Mouse (Mus musculus): ENCODE results near the gene Mmp21. TPM values are rescaled to one million over a fixed set of nuclear protein-coding genes. Genes with fewer than 3 reads are reported as not detected.

Gene Mmp21
- total RNA-seq, 2 experiments from 2014 or later = not detected

DNA sequence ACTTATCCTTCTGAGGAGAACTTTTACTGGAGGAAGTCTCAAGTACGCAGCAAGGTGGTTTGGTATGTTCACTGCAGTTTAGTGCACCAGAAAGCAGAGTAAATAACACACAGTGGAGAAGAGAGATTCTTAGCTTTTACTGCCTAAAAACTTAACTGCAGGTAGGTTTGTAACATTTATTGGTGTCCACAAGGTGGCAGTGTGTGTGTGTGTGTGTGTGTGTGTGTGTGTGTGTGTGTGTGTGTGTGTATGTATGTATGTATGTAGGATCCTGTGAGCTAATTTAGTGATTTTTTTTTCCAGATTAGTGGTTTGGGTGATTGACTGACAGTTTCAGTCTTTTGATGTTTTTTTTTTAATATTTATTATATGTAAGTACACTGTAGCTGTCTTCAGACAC is 10.8 kb downstream of the Mmp21 start:
- DNase-seq (ENCODE audit: low spot score in 2 of 2) = no peak

DNA sequence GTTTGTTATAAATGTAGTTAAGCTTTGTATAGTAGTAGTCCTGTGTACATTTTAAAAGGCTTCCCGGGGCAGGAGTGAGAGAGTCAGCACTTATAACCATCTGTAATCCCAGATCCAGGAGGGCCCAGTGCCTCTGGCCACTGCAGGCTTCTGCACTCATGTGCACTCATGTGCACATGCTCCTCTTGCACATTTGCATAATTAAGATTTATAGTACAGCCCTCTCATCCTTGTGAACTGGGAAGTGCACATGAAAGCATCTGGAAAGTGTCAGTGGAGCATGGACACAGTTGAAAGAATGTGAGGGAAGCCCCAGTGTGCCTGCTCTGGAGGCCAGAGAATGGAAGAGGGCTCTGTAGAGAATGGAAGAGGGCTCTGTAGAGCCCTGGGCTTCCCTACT is 17.4 kb downstream of the Mmp21 start:
- DNase-seq (ENCODE audit: low spot score in 2 of 2) = no peak

GRCm38 (mm10) chr7:133645716-133646115 is 34.1 kb downstream of the Mmp21 start:
- no peak for DNase-seq (ENCODE audit: low spot score in 2 of 2)

DNA sequence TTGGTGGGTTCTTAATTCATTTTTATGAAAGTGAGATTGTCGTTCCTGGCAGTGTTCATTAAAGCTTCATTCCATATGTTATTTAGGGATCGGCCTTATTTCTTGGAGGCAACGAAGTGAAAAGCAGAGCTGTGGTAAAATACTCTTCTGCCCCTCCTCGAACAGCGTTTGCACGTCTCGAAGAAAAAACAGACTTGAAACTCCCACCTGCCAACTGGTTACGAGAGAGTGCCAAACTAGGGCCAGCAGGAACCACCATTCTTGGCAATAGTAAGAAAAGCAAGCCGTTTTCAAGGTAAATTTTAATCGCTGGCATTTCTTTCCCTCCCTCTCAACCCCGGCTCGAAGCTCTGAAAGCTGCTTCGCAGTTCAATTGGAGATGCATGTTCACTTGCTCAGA is 41.0 kb downstream of the Mmp21 start:
- DNase-seq (ENCODE audit: low spot score in 2 of 2) = peak; percentile 62 to 68

DNA sequence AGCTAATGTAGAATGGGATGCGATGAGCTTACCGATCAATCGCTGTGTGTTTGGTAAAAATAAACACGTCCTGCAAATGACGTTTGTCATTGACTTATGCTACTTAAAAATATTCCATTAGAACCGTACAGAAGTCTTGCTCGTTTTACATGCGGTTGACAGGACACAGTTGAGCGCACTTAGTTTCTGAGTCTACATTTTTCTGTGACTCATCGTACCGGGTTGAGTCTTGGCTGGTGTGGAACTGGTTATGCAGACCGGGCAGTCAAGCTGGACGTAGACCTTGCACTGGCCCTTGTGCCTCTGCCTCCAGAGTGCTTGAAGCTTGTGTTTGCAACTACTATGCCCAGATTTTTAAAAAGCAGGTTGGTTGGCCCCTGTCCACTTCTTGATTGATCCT is 41.6 kb downstream of the Mmp21 start:
- no peak for DNase-seq (ENCODE audit: low spot score in 2 of 2)

DNA sequence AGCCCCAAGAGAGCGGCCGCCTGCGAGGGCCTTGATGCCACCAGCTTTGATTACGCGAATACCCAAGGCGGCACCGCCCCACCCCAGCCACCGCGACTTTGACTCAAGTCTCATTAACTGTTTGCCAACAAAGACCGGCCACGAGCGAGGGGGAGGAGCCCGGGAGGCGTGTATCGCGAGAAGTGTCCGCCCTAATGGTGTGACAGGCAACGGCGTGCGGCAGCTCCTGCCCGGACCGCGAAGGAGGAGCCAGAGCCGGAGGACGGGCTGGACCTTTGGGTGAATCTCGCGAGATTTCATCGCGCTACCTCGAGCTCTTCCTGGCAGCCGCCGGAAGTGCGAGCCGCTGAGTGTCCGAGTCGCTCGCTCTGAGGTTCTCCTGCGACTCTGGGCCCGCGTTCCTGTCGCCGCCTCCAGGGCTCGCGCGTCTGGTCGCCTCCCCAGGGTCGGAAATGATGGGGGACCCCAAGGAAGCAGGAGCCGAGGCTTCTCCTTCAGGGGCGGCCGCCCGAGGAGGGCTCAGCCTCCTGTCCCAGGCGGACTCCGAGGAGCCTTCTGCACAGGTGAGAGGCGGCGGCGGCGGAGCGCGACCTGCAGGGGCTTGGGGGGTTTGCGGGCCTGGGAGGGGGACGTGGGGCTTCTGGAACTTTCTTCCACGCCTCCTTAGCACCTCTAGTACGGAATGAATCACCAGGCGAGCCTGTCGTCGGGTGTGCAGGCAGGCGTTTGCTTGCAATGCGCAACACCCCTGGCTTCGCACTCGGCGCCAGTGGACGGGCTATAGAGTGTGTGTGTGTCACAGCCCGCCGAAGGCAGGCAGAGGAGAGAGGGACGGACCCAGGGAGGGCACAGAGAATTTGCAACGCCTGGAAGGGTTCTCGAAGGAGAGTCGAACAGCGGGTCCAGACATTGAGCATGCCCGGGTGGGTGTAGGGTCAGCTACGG is 42.2 kb downstream of the Mmp21 start, which contains the start of gene Edrf1:
Gene Edrf1, plus strand, starts transcription at position 183 of the 945 bp plus-strand sequence.
- DNase-seq (ENCODE audit: low spot score in 2 of 2) = peak; percentile 94 to 97

DNA sequence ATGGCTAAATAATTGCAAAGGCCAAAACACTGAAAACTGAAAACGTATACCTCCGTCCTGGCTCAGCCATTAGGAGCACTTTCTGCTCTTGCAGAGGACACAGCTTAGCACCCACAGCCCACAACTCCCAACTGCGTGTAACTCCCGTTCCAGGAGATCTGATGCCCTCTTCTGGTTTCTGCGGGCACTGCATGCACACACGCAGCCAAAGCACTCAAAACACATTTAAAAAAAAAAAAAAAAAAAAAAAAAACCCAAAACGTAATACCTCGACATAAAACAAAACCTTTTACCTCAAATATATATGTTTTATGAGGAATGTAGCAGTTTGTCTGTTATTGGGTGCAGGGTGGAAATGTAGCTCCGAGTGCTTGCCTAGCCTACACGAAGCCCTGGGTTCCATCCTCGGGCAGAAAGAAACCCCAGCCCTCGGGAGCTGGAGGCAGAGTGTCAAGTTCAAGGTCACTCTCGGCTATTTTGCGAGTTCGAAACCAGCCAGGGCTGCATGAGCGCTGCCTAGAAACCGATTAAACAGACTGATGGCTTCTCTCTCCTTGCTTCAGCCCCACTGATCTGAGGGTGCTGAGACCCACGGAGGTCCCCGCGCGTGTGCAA is 43.0 kb downstream of the Mmp21 start:
- DNase-seq (ENCODE audit: low spot score in 2 of 2) = peak; percentile 93 to 95

DNA sequence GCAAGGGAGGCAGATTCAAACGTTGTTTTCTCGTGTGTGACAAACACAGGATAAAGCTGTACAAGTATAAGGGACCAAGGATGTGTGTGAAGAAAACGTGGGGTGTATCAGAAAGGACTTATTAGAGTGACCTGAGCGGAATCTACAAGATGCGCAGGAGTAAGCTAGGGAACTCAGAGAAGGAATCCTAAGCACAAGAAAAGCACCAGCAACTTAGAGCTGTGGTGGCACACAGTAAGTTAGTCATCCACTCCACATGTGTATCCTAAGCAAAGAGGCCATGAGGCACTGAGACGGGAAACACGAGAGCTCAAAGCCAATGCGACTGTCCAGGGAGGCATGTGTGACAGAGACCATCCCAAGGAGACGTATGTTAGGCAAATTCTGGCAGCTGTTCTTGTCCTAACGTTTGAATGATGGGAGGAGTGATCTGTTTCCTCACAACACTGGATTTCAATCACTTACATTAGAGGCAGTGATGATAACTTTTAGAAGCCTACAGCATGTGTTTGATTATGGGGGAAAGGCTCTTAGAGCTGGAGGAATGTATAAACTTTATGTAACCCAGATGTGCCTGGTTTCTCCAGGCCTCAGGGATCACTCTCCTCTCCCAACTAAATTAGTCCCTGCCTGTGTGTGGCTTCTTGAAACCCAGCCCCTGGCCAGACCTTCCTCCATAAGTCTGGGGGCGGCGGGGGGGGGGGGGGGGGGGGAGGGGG is 44.8 kb downstream of the Mmp21 start:
- no peak for DNase-seq (ENCODE audit: low spot score in 2 of 2)

DNA sequence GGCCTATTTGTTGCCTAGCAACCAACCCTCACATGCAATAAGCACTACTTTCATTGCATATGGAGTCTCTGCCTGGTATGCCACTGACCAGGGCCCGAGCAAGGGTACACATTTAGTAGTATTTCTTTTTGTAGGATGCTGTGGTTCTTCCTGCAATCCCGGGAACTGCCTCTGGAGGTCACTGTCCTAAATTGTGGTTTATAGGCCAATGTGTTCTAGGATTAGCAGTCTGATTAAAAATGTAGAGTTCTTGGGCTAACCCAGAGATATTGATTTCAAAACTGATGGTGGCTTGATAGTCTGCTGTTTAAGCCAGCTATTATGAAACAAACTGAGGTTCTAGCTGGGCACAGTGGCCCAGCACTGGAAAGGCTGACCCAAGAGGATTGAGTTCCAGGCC is 47.4 kb downstream of the Mmp21 start:
- peak; percentile 50 to 74 for DNase-seq (ENCODE audit: low spot score in 2 of 2)

- peak in 1 of 2 experiments; percentile 13 for DNase-seq (ENCODE audit: low spot score in 2 of 2)
Measured at GRCm38 (mm10) chr7:133630821-133631220, 49.0 kb downstream of the Mmp21 start.

DNA sequence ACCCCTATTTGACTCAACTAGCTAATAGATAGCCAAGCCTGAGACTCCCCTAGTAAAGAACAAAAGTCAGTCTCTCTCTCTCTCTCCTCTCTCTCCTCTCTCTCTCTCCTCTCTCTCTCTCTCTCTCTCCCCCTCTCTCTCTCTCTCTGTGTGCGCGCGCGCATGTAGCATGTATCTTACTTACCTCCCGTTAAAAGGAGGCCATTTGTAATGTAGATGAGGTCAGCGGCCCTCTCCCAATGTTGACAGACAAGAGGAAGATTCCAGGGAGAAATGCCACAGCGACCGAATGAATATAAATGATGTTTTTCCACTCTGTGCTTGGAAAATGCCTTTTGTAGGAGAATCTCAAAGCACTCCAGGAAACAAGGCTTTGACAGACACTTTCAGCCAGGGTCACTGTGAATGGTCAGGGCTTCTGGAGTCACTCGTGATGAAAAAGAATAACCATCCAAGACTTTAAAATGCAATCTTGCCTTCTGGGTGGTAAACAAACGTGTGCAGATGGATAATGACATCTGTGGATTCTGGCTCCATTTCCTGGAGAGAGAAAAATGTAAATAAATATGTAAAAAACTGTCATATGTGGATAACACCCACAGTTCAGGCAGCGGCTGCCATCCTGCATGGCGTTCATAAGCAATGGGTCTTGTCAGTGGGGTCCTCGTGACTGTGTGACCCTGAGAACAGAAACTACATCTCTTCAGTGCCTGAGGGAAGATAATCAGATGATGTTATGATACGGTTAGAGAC is 52.5 kb downstream of the Mmp21 start:
- no peak for DNase-seq (ENCODE audit: low spot score in 2 of 2)

Other genes with a start within 250 kb of the Mmp21 start
- not detected for gene Tex36, start 77.9 kb downstream of the Mmp21 start, total RNA-seq (2021)
- 10 to 100 TPM; 23.3 to 27.0 TPM for gene Edrf1, start 42.5 kb downstream of the Mmp21 start, total RNA-seq (2021)
- gene Bccip, start 29.3 kb upstream of the Mmp21 start, total RNA-seq (2021) = 10 to 100 TPM; 61.7 to 64.5 TPM
- gene Uros, start 30.0 kb upstream of the Mmp21 start, total RNA-seq (2021) = 10 to 100 TPM; 16.1 to 18.1 TPM
- 1 to 10 TPM; 3.4 to 4.5 TPM for gene Fank1, start 96.8 kb upstream of the Mmp21 start, total RNA-seq (2021)
- gene Dhx32, start 102.7 kb upstream of the Mmp21 start, total RNA-seq (2021) = 10 to 100 TPM; 34.4 to 36.4 TPM